Mouse (Mus musculus) neural tube, embryonic 14.5 days (tissue): ENCODE data around the gene Syne1. TPM values are rescaled to one million over a fixed set of nuclear protein-coding genes. Genes with fewer than 3 reads are reported as not detected.
"Not testable (repeated sequence)": the region's sequence is repeated elsewhere in the genome, so short reads cannot be mapped to it uniquely, and the experiment has no call there.

Source experiments
- ATAC-seq: fragments of 200-750 bp; cut with Nextera tagmentation; 2 replicates; pipeline ENCODE4 v1.8.0; 2017; ENCODE audit warnings: low read depth, mild to moderate bottlenecking, moderate TSS enrichment, moderate library complexity
- H3K27ac ChIP-seq: fragments of 300-500 bp; sonication (generic); 2 replicates; pipeline ENCODE4 v1.5.1; 2014; ENCODE audit warnings: low read depth, mild to moderate bottlenecking, control low read depth, low read length, moderate library complexity, mixed read lengths
- H3K27me3 ChIP-seq: fragments of 300-500 bp; sonication (generic); 2 replicates; pipeline ENCODE4 v1.6.1; 2014; ENCODE audit warnings: low read length; ENCODE audit not compliant: control insufficient read depth, insufficient read depth
- H3K36me3 ChIP-seq: fragments of 300-500 bp; sonication (generic); 2 replicates; pipeline ENCODE4 v1.6.1; 2014; ENCODE audit warnings: low read length, mixed read lengths; ENCODE audit not compliant: control insufficient read depth, insufficient read depth
- H3K4me1 ChIP-seq: fragments of 300-500 bp; sonication (generic); 2 replicates; pipeline ENCODE4 v1.6.1; 2014; ENCODE audit warnings: low read length; ENCODE audit not compliant: control insufficient read depth, insufficient read depth
- H3K4me2 ChIP-seq: fragments of 300-500 bp; sonication (generic); 2 replicates; pipeline ENCODE4 v1.6.1; 2014; ENCODE audit warnings: mild to moderate bottlenecking, low read depth, low read length, control low read depth
- H3K4me3 ChIP-seq: fragments of 300-500 bp; sonication (generic); 2 replicates; pipeline ENCODE4 v1.5.1; 2014; ENCODE audit warnings: low read depth, low read length, control low read depth, mixed read lengths
- H3K9ac ChIP-seq: fragments of 300-500 bp; sonication (generic); replicated peaks from 2 replicates; pipeline ENCODE4 v1.6.1; 2014; ENCODE audit warnings: low read depth, mild to moderate bottlenecking, control low read depth, low read length, mixed read lengths
- H3K9me3 ChIP-seq: fragments of 300-500 bp; sonication (generic); 2 replicates; pipeline ENCODE4 v1.6.1; 2016; ENCODE audit warnings: low read length; ENCODE audit not compliant: control insufficient read depth
- WGBS: fragments of 180-500 bp; shearing (Covaris S2); extraction: QIAGEN DNeasy Blood & Tissue Kit; methylation state at CpG from one replicate; pipeline ENCODE4 v1.1.7; 2014; 5-methylcytosine and 5-hydroxymethylcytosine counted together
- polyA plus RNA-seq: library from polyadenylated mRNA; unstranded; fragments of >200 nt; fragmentation: Nextera tagmentation; extraction: Ambion mirVana; gene quantifications from 2 replicates; pipeline ENCODE4 v1.2.1, GENCODE M21; 2014

Gene Syne1
- polyA plus RNA-seq, 1 experiment from 2014 or later = 29.5 TPM

- no peak for ATAC-seq
- Histone ChIP-seq H3K9me3 (no peaks in the 10 kb centered on the region), H3K27ac (no peak overlapping the region), H3K27me3 (no peaks in the 10 kb centered on the region), H3K4me2 (no peak overlapping the region), H3K36me3 (no peaks in the 10 kb centered on the region), H3K9ac (no peak overlapping the region), H3K4me3 (no peak overlapping the region), H3K4me1 (no peaks in the 10 kb centered on the region)
- WGBS = 85% methylated on average over 3 of the region's 3 CpGs
These were observed 39.9 kb downstream of the Syne1 start for GRCm38 (mm10) chr10:5511403-5511802.

GRCm38 (mm10) chr10:5507478-5507877, 43.8 kb downstream of the Syne1 start:
- 75% methylated on average over 2 of the region's 2 CpGs for WGBS
- H3K9ac ChIP-seq = no peak overlapping the region

GRCm38 (mm10) chr10:5504761-5505160, 46.5 kb downstream of the Syne1 start:
- Histone ChIP-seq H3K36me3 (no peaks in the 10 kb centered on the region), H3K9me3 (no peaks in the 10 kb centered on the region), H3K27me3 (no peaks in the 10 kb centered on the region), H3K27ac (no peak overlapping the region), H3K4me3 (no peak overlapping the region), H3K4me1 (no peaks in the 10 kb centered on the region), H3K9ac (no peak overlapping the region), H3K4me2 (no peak overlapping the region)
- no peak for ATAC-seq
- WGBS = 81% methylated on average over 3 of the region's 3 CpGs

More at GRCm38 (mm10) chr10:5507478-5507877, 43.8 kb downstream of the Syne1 start:
- H3K9me3 ChIP-seq = no peaks in the 10 kb centered on the region
- H3K4me1 ChIP-seq = no peaks in the 10 kb centered on the region
- no peak overlapping the region for H3K27ac ChIP-seq
- no peaks in the 10 kb centered on the region for H3K27me3 ChIP-seq
- H3K36me3 ChIP-seq = no peaks in the 10 kb centered on the region
- H3K4me2 ChIP-seq = no peak overlapping the region
- H3K4me3 ChIP-seq = no peak overlapping the region
- ATAC-seq = no peak

GRCm38 (mm10) chr10:5503909-5504308, 47.4 kb downstream of the Syne1 start:
- no peaks in the 10 kb centered on the region for H3K27me3 ChIP-seq

GRCm38 (mm10) chr10:5499684-5500369, 51.5 kb downstream of the Syne1 start:
- H3K9ac ChIP-seq, ATAC-seq, H3K9me3 ChIP-seq, H3K27ac ChIP-seq, H3K36me3 ChIP-seq, H3K4me1 ChIP-seq, H3K4me3 ChIP-seq, H3K27me3 ChIP-seq, H3K4me2 ChIP-seq: not testable (repeated sequence)
- 86% methylated on average over 6 of the region's 6 CpGs for WGBS

More at GRCm38 (mm10) chr10:5503909-5504308, 47.4 kb downstream of the Syne1 start:
- Histone ChIP-seq H3K4me1 (no peaks in the 10 kb centered on the region), H3K9me3 (no peaks in the 10 kb centered on the region), H3K4me3 (no peak overlapping the region), H3K36me3 (no peaks in the 10 kb centered on the region), H3K27ac (no peak overlapping the region), H3K4me2 (no peak overlapping the region), H3K9ac (no peak overlapping the region)
- no peak for ATAC-seq
- WGBS = 75% methylated on average over 3 of the region's 3 CpGs

GRCm38 (mm10) chr10:5497859-5498258, 53.4 kb downstream of the Syne1 start:
- H3K9me3 ChIP-seq = no peaks in the 10 kb centered on the region
- H3K4me3 ChIP-seq = no peak overlapping the region
- no peak overlapping the region for H3K4me2 ChIP-seq
- no peaks in the 10 kb centered on the region for H3K27me3 ChIP-seq
- no peak overlapping the region for H3K27ac ChIP-seq
- no peaks in the 10 kb centered on the region for H3K36me3 ChIP-seq
- 83% methylated on average over 2 of the region's 2 CpGs for WGBS
- no peak overlapping the region for H3K9ac ChIP-seq
- ATAC-seq = no peak
- H3K4me1 ChIP-seq = no peaks in the 10 kb centered on the region

- H3K36me3 ChIP-seq = no peaks in the 10 kb centered on the region
- H3K9me3 ChIP-seq = no peaks in the 10 kb centered on the region
- 89% methylated on average over 9 of the region's 9 CpGs for WGBS
- no peak for ATAC-seq
- H3K4me3 ChIP-seq = no peak overlapping the region
- no peaks in the 10 kb centered on the region for H3K27me3 ChIP-seq
- no peak overlapping the region for H3K27ac ChIP-seq
- H3K4me2 ChIP-seq = no peak overlapping the region
- H3K4me1 ChIP-seq = no peaks in the 10 kb centered on the region
- no peak overlapping the region for H3K9ac ChIP-seq
These were observed 60.2 kb downstream of the Syne1 start for GRCm38 (mm10) chr10:5491050-5491449.

- no peak overlapping the region for H3K4me3 ChIP-seq
- H3K27ac ChIP-seq = no peak overlapping the region
- 63% methylated on average over 6 of the region's 6 CpGs for WGBS
- no peaks in the 10 kb centered on the region for H3K4me1 ChIP-seq
- no peak overlapping the region for H3K4me2 ChIP-seq
- no peaks in the 10 kb centered on the region for H3K9me3 ChIP-seq
- ATAC-seq = no peak
- H3K36me3 ChIP-seq = no peaks in the 10 kb centered on the region
- H3K9ac ChIP-seq = no peak overlapping the region
- no peaks in the 10 kb centered on the region for H3K27me3 ChIP-seq
These were observed 61.3 kb downstream of the Syne1 start for GRCm38 (mm10) chr10:5490029-5490428.

- no peaks in the 10 kb centered on the region for H3K36me3 ChIP-seq
- H3K9ac ChIP-seq = no peak overlapping the region
- no peaks in the 10 kb centered on the region for H3K9me3 ChIP-seq
- H3K4me3 ChIP-seq = no peak overlapping the region
- H3K27me3 ChIP-seq = no peaks in the 10 kb centered on the region
- H3K27ac ChIP-seq = no peak overlapping the region
- H3K4me2 ChIP-seq = no peak overlapping the region
- ATAC-seq = no peak
- WGBS = 39% methylated on average over 5 of the region's 5 CpGs
- H3K4me1 ChIP-seq = no peaks in the 10 kb centered on the region
These were observed 63.2 kb downstream of the Syne1 start for GRCm38 (mm10) chr10:5488097-5488496.
